Mouse (Mus musculus) testis, adult 2 months (tissue): ENCODE results near the gene Gap43. TPM values are rescaled to one million over a fixed set of nuclear protein-coding genes. Genes with fewer than 3 reads are reported as not detected.

Source experiments
- H3K27ac ChIP-seq: fragments of 200-500 bp; 2 replicates; pipeline ENCODE4 v1.5.1; 2012; ENCODE audit warnings: low read depth, low read length; ENCODE audit not compliant: control insufficient read depth, insufficient read depth
- H3K27me3 ChIP-seq: fragments of 200-500 bp; 2 replicates; pipeline ENCODE4 v1.6.1; 2012; ENCODE audit warnings: mild to moderate bottlenecking, low read length, moderate library complexity; ENCODE audit not compliant: control insufficient read depth, insufficient read depth
- H3K36me3 ChIP-seq: fragments of 200-500 bp; 2 replicates; pipeline ENCODE4 v1.6.1; 2012; ENCODE audit warnings: mild to moderate bottlenecking, low read length; ENCODE audit not compliant: control insufficient read depth, insufficient read depth
- H3K4me1 ChIP-seq: fragments of 200-500 bp; 2 replicates; pipeline ENCODE4 v1.6.1; 2012; ENCODE audit warnings: low read length; ENCODE audit not compliant: control insufficient read depth, insufficient read depth
- H3K4me3 ChIP-seq: fragments of 200-500 bp; 2 replicates; pipeline ENCODE4 v1.5.1; 2012; ENCODE audit warnings: low read depth, mild to moderate bottlenecking, low read length, moderate library complexity, mixed read lengths; ENCODE audit not compliant: control insufficient read depth
- CTCF ChIP-seq: fragments of 200-500 bp; IDR thresholded peaks from 2 replicates; pipeline ENCODE4 v1.5.1; 2012; ENCODE audit warnings: low read depth, mild to moderate bottlenecking, inconsistent platforms, low read length, moderate library complexity; ENCODE audit not compliant: control insufficient read depth, insufficient read depth, insufficient replicate concordance
- POLR2A ChIP-seq: fragments of 200-500 bp; IDR thresholded peaks from 2 replicates; pipeline ENCODE4 v1.6.1; 2012; ENCODE audit warnings: low read depth, mild to moderate bottlenecking, inconsistent platforms, low read length, moderate library complexity; ENCODE audit not compliant: control insufficient read depth
- polyA plus RNA-seq: library from polyadenylated mRNA; depleted of rRNA; stranded (reverse); fragments of >200 nt; gene quantifications from 2 replicates; pipeline ENCODE4 v1.2.3, GENCODE M21; 2012

Gene Gap43
- polyA plus RNA-seq, 1 experiment, result 0.35 TPM

GRCm38 (mm10) chr16:42275518-42276215 lies 64.8 kb downstream of the Gap43 start:
- no peak overlapping the region; the same call in 1 of the 2 replicates for H3K4me3 ChIP-seq
- peaks cover 4% of the 10 kb centered on the region for H3K4me1 ChIP-seq
- H3K27ac ChIP-seq, result no peak overlapping the region
- H3K36me3 ChIP-seq, result no peaks in the 10 kb centered on the region
- no peaks in the 10 kb centered on the region for H3K27me3 ChIP-seq
- no peak for TF ChIP-seq POLR2A
- no peak for TF ChIP-seq CTCF

GRCm38 (mm10) chr16:42271213-42271612 lies 69.2 kb downstream of the Gap43 start:
- TF ChIP-seq POLR2A, result no peak
- Histone ChIP-seq H3K4me3 (no peak overlapping the region), H3K36me3 (no peaks in the 10 kb centered on the region), H3K27ac (no peak overlapping the region), H3K27me3 (no peaks in the 10 kb centered on the region), H3K4me1 (peaks cover 4% of the 10 kb centered on the region)

DNA sequence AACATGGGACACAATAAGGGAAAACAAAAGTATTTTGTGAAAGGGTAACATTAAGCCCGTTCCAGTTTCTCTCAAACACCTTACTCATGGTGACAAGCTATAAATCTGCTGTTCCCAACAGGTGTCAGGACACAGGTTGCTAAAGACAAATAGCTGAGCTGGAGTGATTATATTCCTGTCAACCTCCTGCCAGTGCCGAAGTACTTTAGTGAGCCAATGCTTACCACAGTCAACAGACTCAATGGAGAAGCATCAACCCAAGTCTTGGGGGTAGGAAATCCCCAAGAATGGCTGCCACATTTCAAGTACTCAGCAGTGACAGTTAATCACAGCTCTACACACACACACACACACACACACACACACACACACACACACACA lies 70.9 kb downstream of the Gap43 start:
- no peak overlapping the region for H3K4me3 ChIP-seq
- H3K36me3 ChIP-seq, result no peaks in the 10 kb centered on the region
- TF ChIP-seq POLR2A (no peak), CTCF (no peak)
- no peaks in the 10 kb centered on the region for H3K27me3 ChIP-seq
- H3K4me1 ChIP-seq, result no peaks in the 10 kb centered on the region
- H3K27ac ChIP-seq, result no peak overlapping the region

GRCm38 (mm10) chr16:42268843-42269586 lies 71.4 kb downstream of the Gap43 start:
- Histone ChIP-seq H3K27me3 (no peaks in the 10 kb centered on the region), H3K4me1 (no peaks in the 10 kb centered on the region), H3K27ac (no peak overlapping the region), H3K4me3 (no peak overlapping the region), H3K36me3 (no peaks in the 10 kb centered on the region)
- no peak for TF ChIP-seq POLR2A
- TF ChIP-seq CTCF, result no peak

- H3K4me1 ChIP-seq, result no peaks in the 10 kb centered on the region
Observed at GRCm38 (mm10) chr16:42265185-42265584, 75.3 kb downstream of the Gap43 start.

GRCm38 (mm10) chr16:42262935-42263542 lies 77.4 kb downstream of the Gap43 start:
- Histone ChIP-seq H3K4me1 (no peaks in the 10 kb centered on the region), H3K4me3 (no peak overlapping the region), H3K36me3 (no peaks in the 10 kb centered on the region), H3K27ac (no peak overlapping the region), H3K27me3 (no peaks in the 10 kb centered on the region)
- TF ChIP-seq CTCF (no peak), POLR2A (no peak)

More at GRCm38 (mm10) chr16:42265185-42265584, 75.3 kb downstream of the Gap43 start:
- H3K27me3 ChIP-seq, result no peaks in the 10 kb centered on the region
- no peak for TF ChIP-seq POLR2A
- TF ChIP-seq CTCF, result no peak
- H3K27ac ChIP-seq, result no peak overlapping the region
- no peak overlapping the region for H3K4me3 ChIP-seq
- H3K36me3 ChIP-seq, result no peaks in the 10 kb centered on the region

GRCm38 (mm10) chr16:42255693-42256092 lies 84.8 kb downstream of the Gap43 start:
- H3K27ac ChIP-seq, result no peak overlapping the region
- H3K27me3 ChIP-seq, result no peaks in the 10 kb centered on the region
- no peaks in the 10 kb centered on the region for H3K4me1 ChIP-seq
- no peak overlapping the region for H3K4me3 ChIP-seq
- TF ChIP-seq CTCF (no peak), POLR2A (no peak)
- H3K36me3 ChIP-seq, result no peaks in the 10 kb centered on the region
